Mouse (Mus musculus) v-Abl transformed pro-B cells (cell line): Measurements from ENCODE around the gene Foxp1.

Experiments used
- in situ Hi-C, 2 experiments: fragments of 400-800 bp; cut with MboI; formaldehyde crosslinking; loops; one replicate each; pipeline ENCODE4 v1.15.1; 2025; ENCODE audit not compliant: unreplicated experiment in 2 of 2

Foxp1 gene

DNA sequence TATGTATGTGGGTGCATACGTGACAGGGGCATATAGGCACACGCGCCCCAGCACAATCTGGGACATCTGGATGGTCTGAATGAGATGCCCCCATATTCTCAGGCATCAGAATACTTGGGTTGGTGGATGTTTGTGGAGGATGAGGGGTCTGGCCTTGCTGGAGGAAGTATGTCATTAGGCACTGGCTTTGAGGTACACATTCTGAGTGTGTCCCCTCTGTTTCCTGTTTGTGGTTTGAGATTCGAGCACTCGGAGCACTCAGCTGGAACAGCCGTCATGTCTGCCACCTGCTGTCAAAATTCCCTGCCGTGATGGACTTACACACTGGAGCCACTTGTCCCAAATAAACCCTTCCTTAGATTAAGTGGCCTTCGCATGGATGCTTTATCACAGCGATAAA lies 395.8 kb downstream of the Foxp1 start:
- in situ Hi-C loops = no loop called here

DNA sequence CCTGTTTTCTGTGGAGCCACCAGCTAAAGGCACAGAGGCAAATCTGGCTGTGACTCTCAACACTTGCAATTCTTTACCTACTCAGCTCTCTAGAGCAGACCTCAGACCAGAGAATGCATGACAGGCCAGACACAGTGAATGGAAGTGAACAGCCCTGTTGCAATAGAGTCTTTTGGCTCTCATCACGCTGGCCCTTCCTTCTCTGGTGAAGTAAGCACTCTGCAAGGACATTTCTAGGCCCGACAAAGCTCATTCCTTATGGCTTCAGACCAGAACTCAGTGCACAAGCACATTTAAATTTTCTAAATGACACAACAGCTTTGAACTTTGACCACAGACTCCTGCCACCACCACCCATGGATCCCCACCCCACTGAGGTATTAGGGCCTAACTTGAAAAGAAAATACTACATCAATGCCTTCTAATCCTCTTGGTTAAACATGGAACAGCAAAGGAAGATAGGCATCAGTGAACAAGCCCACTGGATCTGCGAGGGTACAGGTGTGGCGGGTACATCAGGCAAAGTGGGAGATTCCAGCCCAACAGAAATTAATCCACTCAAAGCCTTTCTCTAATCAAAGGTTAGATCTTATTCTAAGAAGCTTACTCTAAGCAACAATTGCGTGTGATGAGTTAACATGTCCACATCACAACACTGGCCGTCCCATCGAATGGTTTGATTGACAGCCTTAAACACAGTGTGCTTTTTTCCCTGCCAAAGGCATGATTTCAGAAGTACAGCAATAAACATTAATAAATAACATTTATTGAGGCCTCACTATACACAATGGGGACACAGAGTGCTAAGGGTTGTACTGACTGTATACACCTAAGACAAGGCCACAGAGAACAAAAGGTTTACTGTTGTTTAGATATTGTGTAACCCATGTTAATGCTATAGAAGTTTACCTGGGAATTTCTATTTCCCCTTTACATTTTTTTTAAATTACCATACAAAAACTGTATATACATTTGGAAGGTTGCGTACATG lies 401.4 kb downstream of the Foxp1 start:
- in situ Hi-C loops = loop anchor here in 1 of 2 experiments (25.0 kb wide), 1 partner anchor 584 kb away; no protein-coding TSS in a partner anchor

DNA sequence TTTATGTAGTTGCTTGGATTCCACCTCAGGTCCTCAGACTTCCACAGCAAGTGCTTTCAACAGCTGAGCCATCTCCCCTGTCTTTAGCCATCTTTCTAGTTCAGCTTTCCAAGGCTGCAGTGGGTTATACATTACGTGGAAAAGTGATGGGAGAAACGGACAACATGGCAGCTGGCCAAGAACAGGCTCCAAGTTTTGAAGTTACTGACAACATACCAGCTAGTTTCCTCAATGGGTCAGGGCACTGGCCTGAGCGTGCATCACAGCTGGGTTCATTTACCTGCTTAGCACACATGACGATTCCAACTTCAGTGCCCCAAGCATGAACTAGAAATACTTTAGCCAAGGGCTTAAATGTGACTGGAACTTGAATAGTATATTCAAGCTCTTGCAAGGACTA lies 404.0 kb downstream of the Foxp1 start:
- in situ Hi-C loops = loop anchor here in 1 of 2 experiments (25.0 kb wide), 1 partner anchor 581 kb away; no protein-coding TSS in a partner anchor

DNA sequence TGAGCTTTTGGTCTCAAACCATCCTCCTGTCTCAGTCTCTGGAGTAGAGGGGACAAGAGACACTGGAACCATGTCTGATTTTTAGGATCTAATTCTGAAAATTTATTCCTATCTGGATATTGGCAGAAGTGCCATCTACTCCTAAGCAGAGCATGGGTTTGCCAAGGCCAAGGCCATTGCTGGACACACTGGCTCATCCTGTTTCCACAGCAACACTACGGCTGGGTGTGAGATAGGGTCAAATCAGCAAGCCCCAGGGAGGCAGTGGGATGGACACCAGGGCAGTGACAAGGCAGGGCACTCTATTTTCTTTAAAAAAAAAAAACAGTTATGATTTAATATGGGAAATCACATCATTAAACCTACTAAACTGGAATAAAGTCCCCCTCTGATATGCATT lies 405.1 kb downstream of the Foxp1 start:
- in situ Hi-C loops = loop anchor here in 1 of 2 experiments (25.0 kb wide), 1 partner anchor 580 kb away; no protein-coding TSS in a partner anchor

DNA sequence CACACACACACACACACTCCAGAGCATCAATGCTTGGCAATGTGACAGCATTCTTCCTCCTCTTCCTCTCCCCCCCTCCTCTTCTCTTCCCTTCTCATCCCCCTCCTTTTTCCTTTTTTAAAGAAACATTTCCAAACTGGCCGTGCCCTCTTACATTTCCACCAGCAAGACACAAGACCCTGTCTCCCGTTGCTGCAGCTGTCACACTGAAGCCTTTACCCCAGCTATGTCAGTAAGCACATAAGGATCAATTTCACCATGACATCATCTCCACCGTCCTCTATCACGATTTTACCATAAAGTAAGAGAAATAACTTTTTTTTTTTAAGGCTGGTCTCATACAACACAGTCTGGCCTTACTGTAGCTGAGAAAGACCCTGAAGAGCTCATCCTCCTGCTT lies 410.7 kb downstream of the Foxp1 start:
- in situ Hi-C loops = loop anchor here in 1 of 2 experiments (25.0 kb wide), 1 partner anchor 575 kb away; no protein-coding TSS in a partner anchor

DNA sequence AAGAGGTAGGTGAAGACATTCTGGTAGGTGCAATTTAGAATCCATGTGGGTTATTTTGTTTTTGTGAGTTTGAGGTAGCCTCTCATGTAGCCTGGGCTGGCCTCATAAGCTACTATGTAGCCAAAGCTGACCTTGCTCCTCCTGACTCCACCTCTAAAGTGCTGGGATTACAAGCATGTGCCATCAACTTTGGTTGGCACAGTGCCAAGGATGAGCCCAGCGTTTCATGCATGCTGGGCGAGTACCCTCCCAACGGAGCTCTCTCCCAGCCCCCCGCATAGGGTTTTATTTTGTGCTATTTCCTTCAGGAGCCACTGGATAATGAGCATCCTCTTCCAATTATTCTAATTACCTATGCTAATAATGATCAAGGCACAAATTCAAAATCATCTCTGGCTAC lies 414.1 kb downstream of the Foxp1 start:
- in situ Hi-C loops = loop anchor here in 1 of 2 experiments (25.0 kb wide), 1 partner anchor 571 kb away; no protein-coding TSS in a partner anchor

DNA sequence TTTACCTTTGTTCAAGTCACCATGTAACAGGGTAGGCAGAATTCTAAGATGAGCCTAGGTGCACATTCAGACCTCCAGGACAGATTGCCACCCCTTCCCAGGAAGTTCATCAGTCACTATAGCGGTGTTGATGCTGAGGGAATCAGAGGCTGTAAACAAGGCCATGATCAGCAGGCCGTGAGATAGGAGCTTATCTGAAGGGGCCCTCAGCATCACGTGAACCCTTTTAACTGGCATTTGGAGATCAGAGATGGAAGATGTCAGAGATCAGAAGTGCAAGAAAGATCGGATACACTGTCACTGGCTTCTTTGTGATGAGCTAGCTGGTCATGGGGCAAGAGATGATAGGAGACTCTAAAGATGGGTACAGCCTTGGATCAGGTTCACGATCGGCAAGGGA lies 414.8 kb downstream of the Foxp1 start:
- in situ Hi-C loops = loop anchor here in 1 of 2 experiments (25.0 kb wide), 1 partner anchor 570 kb away; no protein-coding TSS in a partner anchor

DNA sequence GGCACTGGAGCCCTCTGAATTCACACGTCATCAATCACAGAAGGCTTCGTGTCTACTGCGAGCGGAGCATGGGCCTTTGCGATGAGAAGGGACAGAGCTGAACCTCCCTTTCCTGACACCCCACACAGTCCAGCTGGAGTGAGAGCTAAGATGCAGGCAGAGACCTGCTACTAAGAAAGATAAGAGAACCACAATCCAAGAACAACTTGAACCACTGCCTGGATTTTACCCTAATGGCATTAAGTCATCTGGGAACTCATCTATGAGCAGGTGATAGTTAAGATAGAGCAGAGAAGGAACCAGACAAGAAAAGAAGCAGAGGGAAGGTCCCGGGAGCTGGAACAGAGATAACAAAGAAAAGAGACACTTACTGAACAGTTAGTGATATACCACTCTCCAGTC lies 415.4 kb downstream of the Foxp1 start:
- in situ Hi-C loops = loop anchor here in 1 of 2 experiments (25.0 kb wide), 1 partner anchor 570 kb away; no protein-coding TSS in a partner anchor

DNA sequence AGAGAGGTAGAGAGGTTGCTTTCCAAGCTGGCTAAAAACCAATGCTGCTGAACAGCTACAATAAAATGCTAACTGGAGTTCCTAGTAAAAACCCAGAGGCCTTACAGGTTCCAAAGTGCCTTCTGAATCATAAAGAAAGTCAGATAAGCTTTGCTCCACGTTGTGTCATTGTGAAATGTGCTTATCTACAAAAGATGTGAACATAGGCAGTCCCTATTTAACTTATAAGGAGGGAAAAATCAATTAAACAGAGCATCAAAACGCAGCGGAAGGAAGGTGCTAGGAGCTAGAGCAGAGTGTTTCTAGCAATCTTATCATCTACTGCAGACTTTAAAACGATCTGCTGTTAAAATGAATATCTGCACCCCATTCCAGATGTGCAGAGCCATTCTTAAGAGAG lies 416.5 kb downstream of the Foxp1 start:
- in situ Hi-C loops = loop anchor here in 1 of 2 experiments (25.0 kb wide), 1 partner anchor 569 kb away; no protein-coding TSS in a partner anchor

DNA sequence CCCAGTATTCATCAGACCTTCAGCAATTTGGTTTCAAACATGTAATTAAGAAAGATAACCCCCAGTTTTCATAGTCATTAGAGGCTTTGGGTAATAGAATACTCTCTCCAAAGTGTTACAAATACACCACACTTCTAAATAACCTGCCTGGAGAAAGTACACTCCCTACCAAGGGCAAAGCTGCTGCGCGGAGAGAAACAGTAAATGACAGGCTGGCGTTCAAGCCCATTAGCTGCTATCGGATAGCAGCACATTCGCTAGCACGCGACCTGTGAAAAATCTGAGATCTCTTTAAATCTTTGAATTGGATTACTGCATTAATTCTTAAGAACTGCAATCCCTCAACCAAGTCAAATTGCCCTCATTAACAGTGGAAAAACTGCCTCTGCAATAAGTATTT lies 418.1 kb downstream of the Foxp1 start:
- in situ Hi-C loops = loop anchor here in 1 of 2 experiments (25.0 kb wide), 1 partner anchor 567 kb away; no protein-coding TSS in a partner anchor

DNA sequence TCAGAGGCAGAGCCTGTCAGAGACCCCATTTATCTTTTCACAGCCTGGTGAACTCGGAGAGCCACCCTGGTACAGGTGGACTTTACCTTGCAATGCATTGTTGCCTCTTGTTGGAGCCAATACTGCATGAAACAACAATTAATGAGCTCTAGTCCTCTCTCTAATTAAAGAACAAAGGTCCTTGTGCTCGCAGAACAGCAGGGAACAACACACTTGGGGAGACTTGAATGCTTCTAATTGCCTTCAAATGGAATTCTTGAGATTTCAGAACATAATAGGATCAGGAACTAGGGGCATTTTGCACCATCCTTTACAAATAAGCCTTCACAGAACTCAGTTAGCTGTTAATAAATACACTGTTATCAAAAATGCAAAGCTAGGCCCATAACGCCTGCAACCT lies 418.6 kb downstream of the Foxp1 start:
- in situ Hi-C loops = loop anchor here in 1 of 2 experiments (25.0 kb wide), 1 partner anchor 567 kb away; no protein-coding TSS in a partner anchor

DNA sequence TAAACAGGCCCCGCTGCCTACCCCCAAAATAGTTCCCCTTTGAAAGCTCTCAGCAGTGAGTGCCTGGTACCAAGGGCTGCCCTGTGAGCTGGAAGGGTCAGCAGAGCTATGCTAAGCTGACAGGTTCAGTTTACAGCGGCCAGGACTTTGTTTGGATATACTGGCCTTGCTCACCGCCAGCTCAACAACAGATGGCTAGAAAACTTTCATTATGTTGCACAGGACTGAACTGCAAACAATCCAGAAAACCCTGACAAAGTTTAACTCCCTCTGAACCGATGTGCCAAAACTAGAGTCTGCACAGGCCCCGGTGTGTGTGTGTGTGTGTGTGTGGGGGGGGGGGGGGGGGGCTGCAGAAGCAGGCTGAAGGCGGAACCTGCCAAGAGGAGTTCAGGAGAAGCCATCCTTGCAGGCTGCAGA lies 421.0 kb downstream of the Foxp1 start:
- in situ Hi-C loops = loop anchor here in 1 of 2 experiments (25.0 kb wide), 1 partner anchor 564 kb away; no protein-coding TSS in a partner anchor

DNA sequence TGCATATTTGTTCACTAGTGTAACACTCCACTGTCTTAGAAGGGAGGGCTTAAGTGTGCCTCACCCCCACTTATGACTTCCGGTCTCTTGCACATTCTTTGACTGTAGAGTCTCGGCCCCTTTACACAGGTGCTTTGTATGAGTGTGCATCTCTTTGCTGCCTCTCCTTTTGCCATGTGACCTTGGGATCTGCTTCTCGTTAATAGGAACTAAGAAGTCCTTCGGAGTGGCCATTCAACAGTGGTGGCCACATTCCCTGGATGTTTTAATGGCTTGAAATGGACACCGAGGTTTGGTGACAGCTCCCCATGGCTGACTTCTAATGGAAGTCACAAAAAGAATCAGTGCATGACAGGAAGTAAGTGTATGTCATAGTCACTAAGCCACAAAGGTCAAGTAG lies 422.2 kb downstream of the Foxp1 start:
- in situ Hi-C loops = loop anchor here in 1 of 2 experiments (25.0 kb wide), 1 partner anchor 563 kb away; no protein-coding TSS in a partner anchor

DNA sequence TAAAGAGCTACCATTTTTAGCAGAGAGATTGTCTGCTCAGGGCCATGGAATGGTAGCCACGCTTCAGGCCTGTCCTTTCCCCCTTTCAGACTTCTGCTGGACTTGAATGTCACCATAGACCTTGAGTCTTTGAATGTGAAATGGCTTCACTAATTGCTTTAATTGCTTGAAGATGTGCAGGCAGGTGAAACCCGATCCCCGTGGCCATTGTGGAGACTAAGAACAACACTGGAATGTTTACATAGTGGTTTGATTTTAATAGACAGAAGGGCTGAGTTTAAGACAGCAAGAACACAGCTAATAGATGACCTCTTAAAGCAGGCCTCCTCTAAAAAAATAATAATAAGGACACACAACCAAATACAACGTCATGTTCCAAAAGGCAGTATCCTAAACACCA lies 422.7 kb downstream of the Foxp1 start:
- in situ Hi-C loops = loop anchor here (10.0 to 25.0 kb wide), 2 partner anchors 285 to 562 kb away; no protein-coding TSS in a partner anchor

DNA sequence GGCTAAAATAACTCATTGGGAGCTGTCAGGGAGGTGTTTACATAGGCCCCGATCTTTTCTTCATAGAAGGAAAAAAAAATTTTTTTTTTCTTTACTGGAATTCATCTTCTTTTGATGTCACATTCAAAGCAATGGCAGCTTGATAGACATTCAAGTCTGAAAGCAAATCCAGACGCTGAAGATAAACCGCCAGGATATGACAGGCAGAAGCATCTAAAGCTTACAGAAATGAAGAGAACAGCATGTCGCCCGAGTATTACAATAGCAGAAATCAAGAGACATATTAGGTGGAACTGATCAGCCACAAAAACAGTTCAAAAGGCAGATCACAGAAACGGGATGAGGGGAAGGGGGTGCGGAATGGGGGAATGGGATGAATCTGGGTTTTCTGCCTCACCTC lies 425.3 kb downstream of the Foxp1 start:
- in situ Hi-C loops = loop anchor here in 1 of 2 experiments (10.0 kb wide), 1 partner anchor 288 kb away; no protein-coding TSS in a partner anchor

DNA sequence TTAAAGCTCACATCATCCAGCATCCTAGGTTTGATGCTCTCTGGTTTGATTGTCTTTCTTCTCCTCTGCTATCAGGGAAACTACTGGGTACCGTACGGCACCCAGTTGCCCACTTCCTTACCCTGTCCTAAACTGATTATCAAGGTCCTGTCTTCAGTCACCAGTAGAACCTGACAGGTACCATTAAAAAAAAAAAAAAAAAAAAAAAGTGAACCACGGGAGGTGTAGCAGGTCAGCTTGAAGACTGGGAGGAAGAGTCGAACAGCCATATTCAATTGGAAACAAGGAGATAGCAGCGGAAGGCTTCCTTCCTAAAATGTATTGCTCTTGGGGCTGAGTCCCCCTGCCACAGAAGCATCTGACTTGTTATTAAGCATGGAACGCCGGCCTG lies 425.8 kb downstream of the Foxp1 start:
- in situ Hi-C loops = loop anchor here in 1 of 2 experiments (10.0 kb wide), 1 partner anchor 288 kb away; no protein-coding TSS in a partner anchor

DNA sequence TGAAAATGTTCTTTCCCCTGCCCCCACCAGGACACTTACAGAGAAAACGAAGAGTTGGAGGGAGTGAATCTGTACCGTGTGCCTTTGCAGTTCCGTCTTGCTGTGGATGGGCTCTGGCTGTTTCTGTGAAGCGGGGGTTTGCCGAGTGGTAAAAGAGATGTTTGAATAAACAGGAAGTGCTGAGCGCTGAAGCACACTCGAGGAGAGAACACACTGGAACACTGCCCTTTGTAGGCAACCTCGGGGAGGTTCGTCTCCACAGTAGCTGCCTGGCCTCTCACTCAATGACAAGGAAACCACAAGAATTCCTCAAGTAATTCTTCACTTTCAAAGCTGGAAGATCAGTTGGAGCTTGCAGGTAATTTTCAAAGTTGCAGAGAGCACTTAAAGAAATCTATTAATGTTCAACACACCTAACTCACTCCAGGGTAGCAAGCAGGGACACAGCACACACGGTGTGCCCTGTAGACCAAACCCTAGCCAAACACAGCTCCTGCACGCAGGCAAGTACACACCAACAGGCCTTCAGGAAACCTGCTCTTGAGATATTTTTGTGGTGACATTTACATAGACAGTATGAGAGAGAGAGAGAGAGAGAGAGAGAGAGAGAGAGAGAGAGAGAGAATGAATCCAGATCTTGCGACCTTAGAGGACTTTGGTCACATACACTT lies 426.3 kb downstream of the Foxp1 start:
- in situ Hi-C loops = loop anchor here in 1 of 2 experiments (10.0 kb wide), 1 partner anchor 289 kb away; no protein-coding TSS in a partner anchor

DNA sequence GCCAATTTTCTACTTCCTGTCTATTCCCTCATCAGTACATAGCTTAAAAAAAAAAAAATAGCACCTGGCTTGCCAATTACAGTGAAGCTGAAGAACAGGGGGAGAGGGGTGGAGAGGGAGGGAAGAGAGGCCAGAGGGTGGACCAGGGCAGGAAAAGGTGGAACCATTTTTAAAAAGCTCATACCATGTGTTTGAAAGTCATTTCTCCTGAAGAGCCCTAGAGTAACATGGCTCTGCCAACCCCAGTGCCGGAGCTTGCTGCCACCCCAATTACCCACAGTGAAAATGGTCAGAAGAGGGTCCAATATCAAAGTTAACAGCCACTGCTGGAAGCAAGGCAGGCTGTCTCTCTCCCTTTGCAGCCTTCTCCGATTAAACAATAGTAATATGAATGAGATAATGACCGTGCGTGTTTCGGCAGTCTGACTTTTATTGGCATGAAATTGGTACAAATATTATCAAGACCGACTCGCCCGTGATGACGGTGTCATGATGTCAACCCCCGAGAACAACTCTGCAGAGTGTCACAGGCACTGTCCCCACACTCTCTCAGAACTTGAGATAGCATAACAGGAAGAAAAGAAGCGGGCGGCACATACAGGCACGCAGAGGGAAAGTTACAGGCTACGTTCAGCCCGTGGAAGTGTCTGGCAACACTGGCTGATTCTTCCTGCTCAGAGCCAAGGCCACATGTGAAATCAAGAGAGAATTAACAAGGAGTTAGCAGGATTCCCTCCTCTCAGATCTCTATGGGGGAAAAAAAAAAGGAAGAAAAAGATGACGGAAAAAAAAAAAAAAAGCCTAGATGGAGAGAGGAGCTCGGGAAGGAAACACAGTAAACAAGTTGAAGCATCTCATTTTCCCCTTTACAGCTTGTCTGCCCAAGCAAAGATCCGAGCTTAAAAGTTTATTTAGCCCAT lies 427.1 kb downstream of the Foxp1 start:
- in situ Hi-C loops = loop anchor here in 1 of 2 experiments (10.0 kb wide), 1 partner anchor 289 kb away; no protein-coding TSS in a partner anchor
